Mouse (Mus musculus): ENCODE measurements around the gene Akap1.

DNA sequence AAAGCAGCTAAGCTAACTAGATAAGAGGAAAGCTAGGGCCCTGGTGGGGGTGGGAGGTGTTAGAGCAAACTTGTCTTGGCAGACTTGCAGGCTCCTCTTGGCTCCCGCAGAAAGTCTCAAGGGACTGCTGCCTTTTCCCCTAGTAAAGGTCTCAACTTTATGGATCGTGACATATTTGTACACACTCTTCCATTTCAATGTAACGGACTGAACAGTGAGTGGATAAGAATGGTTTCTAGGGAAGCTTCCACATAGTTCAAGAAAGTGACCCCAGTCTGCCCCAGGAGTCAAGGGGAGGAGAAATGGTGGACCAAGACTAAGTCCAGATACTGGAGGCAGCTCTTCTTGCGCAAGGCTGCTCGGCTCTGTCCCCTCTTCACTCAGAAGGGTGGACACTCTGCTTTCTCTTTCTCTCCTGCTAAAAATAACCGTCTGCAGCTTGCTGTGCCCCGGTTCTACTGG lies 37.0 kb upstream of the Akap1 start:
- TF ChIP-seq CTCF (IDR thresholded peaks at IDR 0.05; ENCODE audit: control insufficient read depth, insufficient read depth, low read length) = no peak
- TF ChIP-seq POLR2A (IDR thresholded peaks at IDR 0.05; ENCODE audit: borderline replicate concordance, control insufficient read depth, low read depth, low read length) = no peak
